Mouse (Mus musculus) kidney, adult 2 months (tissue): ENCODE measurements around the gene Pgs1. TPM values are rescaled to one million over a fixed set of nuclear protein-coding genes. Genes with fewer than 3 reads are reported as not detected.

Experiments
- DNase-seq: peaks from one replicate; pipeline ENCODE4 v3.0.0; 2021
- H3K27ac ChIP-seq: fragments of 200-500 bp; 2 replicates; pipeline ENCODE4 v1.5.1; 2012; ENCODE audit warnings: low read depth, low read length, control low read depth, inconsistent platforms; ENCODE audit not compliant: insufficient read depth
- H3K27me3 ChIP-seq: fragments of 200-500 bp; replicated peaks from 2 replicates; pipeline ENCODE4 v1.6.1; 2012; ENCODE audit warnings: mild to moderate bottlenecking, moderate library complexity, low read length, inconsistent platforms; ENCODE audit not compliant: control insufficient read depth, insufficient read depth
- H3K36me3 ChIP-seq: fragments of 200-500 bp; 2 replicates; pipeline ENCODE4 v1.6.1; 2012; ENCODE audit warnings: mild to moderate bottlenecking, moderate library complexity, low read length, inconsistent platforms; ENCODE audit not compliant: control insufficient read depth, insufficient read depth
- H3K4me1 ChIP-seq: fragments of 200-500 bp; 2 replicates; pipeline ENCODE4 v1.6.1; 2011; ENCODE audit warnings: low read length; ENCODE audit not compliant: control insufficient read depth, insufficient read depth
- H3K4me3 ChIP-seq: fragments of 200-500 bp; 2 replicates; pipeline ENCODE4 v1.5.1; 2011; ENCODE audit warnings: mild to moderate bottlenecking, low read depth, low read length, control low read depth; ENCODE audit not compliant: insufficient read depth
- CTCF ChIP-seq: fragments of 200-500 bp; conservative IDR thresholded peaks from 2 replicates; pipeline ENCODE4 v1.5.1; 2011; ENCODE audit warnings: low read depth, mild to moderate bottlenecking, control low read depth, low read length, moderate library complexity, mixed read lengths; ENCODE audit not compliant: insufficient read depth, insufficient read length
- POLR2A ChIP-seq: fragments of 200-500 bp; IDR thresholded peaks from one replicate; pipeline ENCODE4 v1.6.1; 2011; ENCODE audit warnings: low read depth, low read length, control low read depth
- WGBS: fragments of 180-500 bp; shearing (Covaris S2); methylation state at CpG from one replicate; pipeline ENCODE4 v1.1.7; 2018; 5-methylcytosine and 5-hydroxymethylcytosine counted together
- polyA plus RNA-seq: library from polyadenylated mRNA; depleted of rRNA; stranded (reverse); fragments of >200 nt; gene quantifications from 2 replicates; pipeline ENCODE4 v1.2.3, GENCODE M21; 2012

Pgs1 gene
- polyA plus RNA-seq, 1 experiment = 29.7 TPM

GRCm38 (mm10) chr11:117997085-117997484, 11.0 kb downstream of the Pgs1 start:
- no peaks in the 10 kb centered on the region; the same call in 1 of the 2 replicates for H3K36me3 ChIP-seq
- peaks cover 33% of the 10 kb centered on the region for H3K4me1 ChIP-seq
- no peak overlapping the region for H3K27ac ChIP-seq
- WGBS = 85% methylated on average over 2 of the region's 2 CpGs
- no peak overlapping the region for H3K4me3 ChIP-seq
- no peak for DNase-seq
- no peaks in the 10 kb centered on the region for H3K27me3 ChIP-seq
- no peak for TF ChIP-seq CTCF
- TF ChIP-seq POLR2A = no peak

GRCm38 (mm10) chr11:117998356-117998755, 12.3 kb downstream of the Pgs1 start:
- no peak for DNase-seq
- H3K27me3 ChIP-seq = no peaks in the 10 kb centered on the region
- no peak overlapping the region for H3K27ac ChIP-seq
- H3K4me1 ChIP-seq = peaks cover 22% of the 10 kb centered on the region
- no peak overlapping the region for H3K4me3 ChIP-seq
- TF ChIP-seq CTCF (no peak), POLR2A (no peak)
- H3K36me3 ChIP-seq = no peaks in the 10 kb centered on the region; the same call in 1 of the 2 replicates
- WGBS = 86% methylated on average over 4 of the region's 4 CpGs

- DNase-seq = no peak
- WGBS = 76% methylated on average over 6 of the region's 6 CpGs
- Histone ChIP-seq H3K4me3 (no peak overlapping the region), H3K27ac (no peak overlapping the region), H3K27me3 (no peaks in the 10 kb centered on the region), H3K36me3 (no peaks in the 10 kb centered on the region; the same call in 1 of the 2 replicates), H3K4me1 (peaks cover 14% of the 10 kb centered on the region)
- TF ChIP-seq CTCF (no peak), POLR2A (no peak)
Observed at GRCm38 (mm10) chr11:117999260-117999934, 13.3 kb downstream of the Pgs1 start.

GRCm38 (mm10) chr11:118000083-118000482, 14.0 kb downstream of the Pgs1 start:
- H3K36me3 ChIP-seq = no peaks in the 10 kb centered on the region; the same call in 1 of the 2 replicates
- no peak overlapping the region for H3K27ac ChIP-seq
- no peaks in the 10 kb centered on the region for H3K27me3 ChIP-seq
- H3K4me3 ChIP-seq = no peak overlapping the region
- no peak for TF ChIP-seq CTCF
- no peak for TF ChIP-seq POLR2A
- WGBS = 58% methylated on average over 1 of the region's 1 CpGs
- DNase-seq = no peak
- peaks cover 8% of the 10 kb centered on the region; the same call in 1 of the 2 replicates for H3K4me1 ChIP-seq

- no peak for TF ChIP-seq CTCF
- TF ChIP-seq POLR2A = no peak
- H3K4me1 ChIP-seq = peaks cover 3% of the 10 kb centered on the region; the same call in 1 of the 2 replicates
- H3K36me3 ChIP-seq = no peaks in the 10 kb centered on the region; the same call in 1 of the 2 replicates
- H3K27me3 ChIP-seq = no peaks in the 10 kb centered on the region
- 92% methylated on average over 7 of the region's 7 CpGs for WGBS
- no peak overlapping the region for H3K4me3 ChIP-seq
- DNase-seq = no peak
- no peak overlapping the region for H3K27ac ChIP-seq
Observed at GRCm38 (mm10) chr11:118000565-118001215, 14.6 kb downstream of the Pgs1 start.

GRCm38 (mm10) chr11:118003176-118003575, 17.1 kb downstream of the Pgs1 start:
- Histone ChIP-seq H3K27ac (peak overlapping the region; percentile 27; the same call in 1 of the 2 replicates), H3K4me1 (peaks cover 6% of the 10 kb centered on the region; the same call in 1 of the 2 replicates), H3K4me3 (no peak overlapping the region), H3K27me3 (no peaks in the 10 kb centered on the region), H3K36me3 (no peaks in the 10 kb centered on the region; the same call in 1 of the 2 replicates)
- TF ChIP-seq POLR2A = no peak
- TF ChIP-seq CTCF = no peak
- 78% methylated on average over 14 of the region's 14 CpGs for WGBS
- no peak for DNase-seq

GRCm38 (mm10) chr11:118003718-118004117, 17.6 kb downstream of the Pgs1 start:
- peak; percentile 56 for DNase-seq
- WGBS = 47% methylated on average over 5 of the region's 5 CpGs
- H3K27ac ChIP-seq = peak overlapping the region; percentile 72
- H3K36me3 ChIP-seq = no peaks in the 10 kb centered on the region; the same call in 1 of the 2 replicates
- peaks cover 10% of the 10 kb centered on the region for H3K4me1 ChIP-seq
- no peak for TF ChIP-seq POLR2A
- no peak overlapping the region for H3K4me3 ChIP-seq
- no peaks in the 10 kb centered on the region for H3K27me3 ChIP-seq
